Mouse (Mus musculus) liver, adult 2 months (tissue): ENCODE data around the gene Znrf1.

Experiments used
- CTCF ChIP-seq: fragments of 200-500 bp; IDR thresholded peaks from 2 replicates; pipeline ENCODE4 v1.5.1; 2011; ENCODE audit warnings: low read depth, low read length, control low read depth
- POLR2A ChIP-seq: fragments of 200-500 bp; IDR thresholded peaks from 2 replicates; pipeline ENCODE4 v1.6.1; 2011; ENCODE audit warnings: low read length, control low read depth; ENCODE audit not compliant: insufficient read depth; ENCODE audit errors: extremely low read depth

DNA sequence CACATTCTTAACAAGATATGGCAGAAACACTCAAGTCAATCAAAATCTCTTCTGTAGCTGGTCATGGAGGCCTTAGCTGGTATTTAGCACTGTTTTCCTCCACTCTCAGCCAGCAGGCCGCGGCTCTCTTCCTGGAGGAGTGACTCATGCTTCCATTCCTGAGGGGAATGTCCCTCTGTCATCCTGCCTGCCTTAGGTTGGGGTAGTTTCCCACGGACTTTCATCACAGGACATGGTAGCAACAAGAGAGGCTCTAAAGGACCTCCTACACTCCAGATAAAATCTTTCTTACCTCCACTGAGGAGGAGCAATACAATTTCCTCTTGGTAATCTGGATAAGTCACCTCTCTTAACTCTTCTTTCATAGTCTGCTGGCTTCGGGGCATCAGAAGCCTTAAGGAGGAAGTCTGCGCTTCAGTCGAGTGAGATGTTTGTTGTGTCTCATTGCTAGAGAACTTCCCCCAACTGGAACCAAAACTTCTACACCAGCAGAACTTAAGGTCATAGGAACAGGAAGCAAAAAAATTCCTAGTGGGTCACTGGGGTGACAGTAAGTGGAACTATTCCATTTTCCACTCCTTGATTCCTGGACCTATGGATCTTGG lies 123.0 kb downstream of the Znrf1 start:
- TF ChIP-seq POLR2A, result no peak
- TF ChIP-seq CTCF, result no peak
